Mouse (Mus musculus) stomach, postnatal 0 days (tissue): ENCODE data around the gene B3gnt2.

ENCODE experiments used
- CTCF ChIP-seq: IDR thresholded peaks from 2 replicates; pipeline ENCODE4 v1.5.1; 2016; ENCODE audit warnings: antibody characterized with exemption, low read depth, mild to moderate bottlenecking, moderate library complexity
- EP300 ChIP-seq: optimal IDR thresholded peaks from 2 replicates; pipeline ENCODE3; 2016; ENCODE audit warnings: antibody characterized with exemption

- TF ChIP-seq CTCF (no peak), EP300 (no peak)
These were observed 141.2 kb downstream of the B3gnt2 start for GRCm38 (mm10) chr11:22719570-22719969.
